Mouse (Mus musculus): ENCODE measurements around the gene Gm20517. TPM values are rescaled to one million over a fixed set of nuclear protein-coding genes. Genes with fewer than 3 reads are reported as not detected.

The Gm20517 gene
- polyA plus RNA-seq, 1 experiment from 2014 or later: 0.35 TPM

GRCm38 (mm10) chr17:47664474-47664873, 53.1 kb downstream of the Gm20517 start:
- Histone ChIP-seq H3K27ac (no peak overlapping the region), H3K9ac (no peak overlapping the region), H3K27me3 (no peaks in the 10 kb centered on the region), H3K9me3 (no peaks in the 10 kb centered on the region), H3K4me2 (no peak overlapping the region), H3K36me3 (no peaks in the 10 kb centered on the region), H3K4me1 (0 out of 2 replicates have a peak, but pooled peaks cover 3% of the 10 kb centered on the region), H3K4me3 (no peak overlapping the region)
- no peak for ATAC-seq (ENCODE audit: borderline replicate concordance, extremely low read depth, low FRiP score, low TSS enrichment)
- 77% methylated on average over 7 of the region's 7 CpGs for WGBS

- Histone ChIP-seq H3K27me3 (peaks cover 9% of the 10 kb centered on the region), H3K27ac (no peak overlapping the region), H3K4me1 (peaks cover 15% of the 10 kb centered on the region), H3K9ac (no peak overlapping the region), H3K4me3 (no peak overlapping the region), H3K9me3 (no peaks in the 10 kb centered on the region), H3K4me2 (no peak overlapping the region), H3K36me3 (no peaks in the 10 kb centered on the region)
- ATAC-seq (ENCODE audit: borderline replicate concordance, extremely low read depth, low FRiP score, low TSS enrichment): no peak
- WGBS: 40% methylated on average over 4 of the region's 4 CpGs
Measured at GRCm38 (mm10) chr17:47669166-47669565, 57.8 kb downstream of the Gm20517 start.

GRCm38 (mm10) chr17:47671988-47672310, 60.6 kb downstream of the Gm20517 start:
- peaks cover 9% of the 10 kb centered on the region for H3K27me3 ChIP-seq
- H3K4me3 ChIP-seq: peak overlapping the region; percentile 45
- H3K9ac ChIP-seq: 0 out of 2 replicates have a peak overlapping the region, but pooled peaks have one; percentile 38
- peak overlapping the region; percentile 91 for H3K4me2 ChIP-seq
- no peak overlapping the region for H3K27ac ChIP-seq
- peak; percentile 50 for ATAC-seq (ENCODE audit: borderline replicate concordance, extremely low read depth, low FRiP score, low TSS enrichment)
- peaks cover 15% of the 10 kb centered on the region for H3K4me1 ChIP-seq
- 0 out of 2 replicates have a peak, but pooled peaks cover 3% of the 10 kb centered on the region for H3K36me3 ChIP-seq
- WGBS: 9% methylated on average over 14 of the region's 14 CpGs
- H3K9me3 ChIP-seq: no peaks in the 10 kb centered on the region

- WGBS: 3% methylated on average over 68 of the region's 68 CpGs
- H3K9ac ChIP-seq: peak overlapping the region; percentile 46
- ATAC-seq (ENCODE audit: borderline replicate concordance, extremely low read depth, low FRiP score, low TSS enrichment): peak; percentile 87
- peak overlapping the region; percentile 91 for H3K4me2 ChIP-seq
- peaks cover 15% of the 10 kb centered on the region for H3K4me1 ChIP-seq
- H3K36me3 ChIP-seq: 0 out of 2 replicates have a peak, but pooled peaks cover 3% of the 10 kb centered on the region
- H3K27ac ChIP-seq: no peak overlapping the region
- peak overlapping the region; percentile 45 for H3K4me3 ChIP-seq
- peaks cover 9% of the 10 kb centered on the region for H3K27me3 ChIP-seq
- H3K9me3 ChIP-seq: no peaks in the 10 kb centered on the region
Measured at GRCm38 (mm10) chr17:47672311-47673111, 61.1 kb downstream of the Gm20517 start.

GRCm38 (mm10) chr17:47676581-47676980, 65.2 kb downstream of the Gm20517 start:
- no peak overlapping the region for H3K9ac ChIP-seq
- H3K9me3 ChIP-seq: no peaks in the 10 kb centered on the region
- H3K27ac ChIP-seq: no peak overlapping the region
- 16% methylated on average over 9 of the region's 9 CpGs for WGBS
- H3K36me3 ChIP-seq: peaks cover 26% of the 10 kb centered on the region
- no peak overlapping the region for H3K4me3 ChIP-seq
- peaks cover 5% of the 10 kb centered on the region for H3K27me3 ChIP-seq
- H3K4me1 ChIP-seq: peaks cover 12% of the 10 kb centered on the region
- H3K4me2 ChIP-seq: no peak overlapping the region
- no peak for ATAC-seq (ENCODE audit: borderline replicate concordance, extremely low read depth, low FRiP score, low TSS enrichment)

GRCm38 (mm10) chr17:47678238-47678637, 66.8 kb downstream of the Gm20517 start:
- Histone ChIP-seq H3K27ac (0 out of 2 replicates have a peak overlapping the region, but pooled peaks have one; percentile 15), H3K36me3 (peaks cover 36% of the 10 kb centered on the region), H3K9ac (no peak overlapping the region), H3K4me2 (no peak overlapping the region), H3K27me3 (no peaks in the 10 kb centered on the region), H3K9me3 (no peaks in the 10 kb centered on the region), H3K4me3 (no peak overlapping the region), H3K4me1 (no peaks in the 10 kb centered on the region)
- WGBS: 77% methylated on average over 5 of the region's 5 CpGs
- no peak for ATAC-seq (ENCODE audit: borderline replicate concordance, extremely low read depth, low FRiP score, low TSS enrichment)

GRCm38 (mm10) chr17:47678702-47679101, 67.3 kb downstream of the Gm20517 start:
- WGBS: 67% methylated on average over 5 of the region's 5 CpGs
- no peak for ATAC-seq (ENCODE audit: borderline replicate concordance, extremely low read depth, low FRiP score, low TSS enrichment)
- Histone ChIP-seq H3K27ac (0 out of 2 replicates have a peak overlapping the region, but pooled peaks have one; percentile 15), H3K4me3 (no peak overlapping the region), H3K4me2 (no peak overlapping the region), H3K9me3 (no peaks in the 10 kb centered on the region), H3K9ac (no peak overlapping the region), H3K27me3 (no peaks in the 10 kb centered on the region), H3K36me3 (peaks cover 41% of the 10 kb centered on the region), H3K4me1 (no peaks in the 10 kb centered on the region)

GRCm38 (mm10) chr17:47682836-47683235, 71.4 kb downstream of the Gm20517 start:
- H3K9me3 ChIP-seq: no peaks in the 10 kb centered on the region

GRCm38 (mm10) chr17:47687409-47688343, 76.3 kb downstream of the Gm20517 start:
- no peaks in the 10 kb centered on the region; the same call in 1 of the 2 replicates for H3K27me3 ChIP-seq
- H3K27ac ChIP-seq: peak overlapping the region; percentile 75
- H3K4me2 ChIP-seq: peak overlapping the region; percentile 91
- peaks cover 24% of the 10 kb centered on the region for H3K36me3 ChIP-seq
- peak; percentile 85 for ATAC-seq (ENCODE audit: borderline replicate concordance, extremely low read depth, low FRiP score, low TSS enrichment)
- peak overlapping the region; percentile 60 for H3K4me3 ChIP-seq
- under 1% methylated on average over 70 of the region's 70 CpGs for WGBS
- peaks cover 14% of the 10 kb centered on the region for H3K4me1 ChIP-seq
- H3K9ac ChIP-seq: peak overlapping the region; percentile 77
- no peaks in the 10 kb centered on the region for H3K9me3 ChIP-seq

More at GRCm38 (mm10) chr17:47682836-47683235, 71.4 kb downstream of the Gm20517 start:
- H3K4me1 ChIP-seq: peaks cover 6% of the 10 kb centered on the region
- H3K9ac ChIP-seq: no peak overlapping the region
- H3K4me2 ChIP-seq: no peak overlapping the region
- WGBS: 71% methylated on average over 4 of the region's 4 CpGs
- peaks cover 57% of the 10 kb centered on the region for H3K36me3 ChIP-seq
- no peak overlapping the region for H3K4me3 ChIP-seq
- H3K27ac ChIP-seq: no peak overlapping the region
- H3K27me3 ChIP-seq: no peaks in the 10 kb centered on the region
- ATAC-seq (ENCODE audit: borderline replicate concordance, extremely low read depth, low FRiP score, low TSS enrichment): no peak

GRCm38 (mm10) chr17:47688344-47688607, 76.9 kb downstream of the Gm20517 start, which contains the start of gene Tomm6:
Tomm6 (minus strand) TSS chr17:47688386.
- Histone ChIP-seq H3K27ac (peak within 1 kb of the TSS; percentile 75), H3K4me3 (peak within 1 kb of the TSS; percentile 60), H3K4me2 (peak within 1 kb of the TSS; percentile 91), H3K27me3 (no peaks in the 10 kb centered on the region; the same call in 1 of the 2 replicates), H3K9ac (peak within 1 kb of the TSS; percentile 77), H3K36me3 (peaks cover 24% of the 10 kb centered on the region), H3K9me3 (no peaks in the 10 kb centered on the region), H3K4me1 (peaks cover 14% of the 10 kb centered on the region)
- no peak for ATAC-seq (ENCODE audit: borderline replicate concordance, extremely low read depth, low FRiP score, low TSS enrichment)
- under 1% methylated on average over 9 of the region's 9 CpGs for WGBS

- Histone ChIP-seq H3K36me3 (peaks cover 18% of the 10 kb centered on the region), H3K9me3 (no peaks in the 10 kb centered on the region), H3K9ac (peak within 1 kb of the TSS; percentile 77), H3K27me3 (no peaks in the 10 kb centered on the region; the same call in 1 of the 2 replicates), H3K4me1 (peaks cover 17% of the 10 kb centered on the region), H3K4me3 (peak within 1 kb of the TSS; percentile 60), H3K4me2 (peak within 1 kb of the TSS; percentile 91), H3K27ac (peak within 1 kb of the TSS; percentile 75)
- under 1% methylated on average over 57 of the region's 58 CpGs for WGBS
- peak; percentile 81 for ATAC-seq (ENCODE audit: borderline replicate concordance, extremely low read depth, low FRiP score, low TSS enrichment)
Measured at GRCm38 (mm10) chr17:47688608-47689575, 77.5 kb downstream of the Gm20517 start, which contains the start of gene Frs3. Frs3 (plus strand) TSS chr17:47689030.

Data from lung, embryonic 15.5 days (tissue).